Mouse (Mus musculus) midbrain, embryonic 10.5 days (tissue): ENCODE data around the gene Serpinb2. TPM values are rescaled to one million over a fixed set of nuclear protein-coding genes. Genes with fewer than 3 reads are reported as not detected.

Source experiments
- DNase-seq: peaks from one replicate; pipeline ENCODE4 v3.0.0-alpha.2; 2017; ENCODE audit warnings: low spot score
- H3K27ac ChIP-seq: fragments of 300-500 bp; sonication (generic); replicated peaks from 2 replicates; pipeline ENCODE4 v1.5.1; 2016; ENCODE audit warnings: mild to moderate bottlenecking
- H3K27me3 ChIP-seq: fragments of 300-500 bp; sonication (generic); 2 replicates; pipeline ENCODE4 v1.6.1; 2016; ENCODE audit warnings: low read depth, mild to moderate bottlenecking; ENCODE audit not compliant: poor library complexity, severe bottlenecking
- H3K36me3 ChIP-seq: fragments of 300-500 bp; sonication (generic); 2 replicates; pipeline ENCODE4 v1.6.1; 2016; ENCODE audit warnings: mild to moderate bottlenecking, moderate library complexity
- H3K4me1 ChIP-seq: fragments of 300-500 bp; sonication (generic); 2 replicates; pipeline ENCODE4 v1.6.1; 2016
- H3K4me3 ChIP-seq: fragments of 300-500 bp; sonication (generic); 2 replicates; pipeline ENCODE4 v1.5.1; 2016; ENCODE audit warnings: mild to moderate bottlenecking, moderate library complexity
- H3K9me3 ChIP-seq: fragments of 300-500 bp; sonication (generic); replicated peaks from 2 replicates; pipeline ENCODE4 v1.6.1; 2016; ENCODE audit warnings: mild to moderate bottlenecking
- WGBS: fragments of 180-500 bp; shearing (Covaris S2); methylation state at CpG from one replicate; pipeline ENCODE4 v1.1.7; 2016; 5-methylcytosine and 5-hydroxymethylcytosine counted together
- polyA plus RNA-seq: library from polyadenylated mRNA; unstranded; fragments of >200 nt; fragmentation: Nextera tagmentation; extraction: Ambion mirVana; gene quantifications from 2 replicates; pipeline ENCODE4 v1.2.1, GENCODE M21; 2016

The Serpinb2 gene
- polyA plus RNA-seq, result not detected in 2 replicates

GRCm38 (mm10) chr1:107511252-107511651, at the start of gene Serpinb2:
Gene Serpinb2, plus strand, starts transcription at chr1:107511423.
- Histone ChIP-seq H3K9me3 (no peaks in the 10 kb centered on the region), H3K27ac (no peak within 1 kb of the TSS), H3K4me1 (no peaks in the 10 kb centered on the region), H3K4me3 (no peak within 1 kb of the TSS), H3K27me3 (no peaks in the 10 kb centered on the region), H3K36me3 (no peaks in the 10 kb centered on the region)
- DNase-seq, result no peak
- 86% methylated on average over 5 of the region's 5 CpGs for WGBS

GRCm38 (mm10) chr1:107479909-107480308, 31.3 kb upstream of the Serpinb2 start:
- Histone ChIP-seq H3K4me1 (no peaks in the 10 kb centered on the region), H3K4me3 (no peak overlapping the region)
- DNase-seq, result no peak

GRCm38 (mm10) chr1:107481452-107481851, 29.8 kb upstream of the Serpinb2 start:
- Histone ChIP-seq H3K36me3 (no peaks in the 10 kb centered on the region), H3K4me1 (no peaks in the 10 kb centered on the region), H3K9me3 (no peaks in the 10 kb centered on the region), H3K27ac (no peak overlapping the region), H3K27me3 (no peaks in the 10 kb centered on the region), H3K4me3 (no peak overlapping the region)
- WGBS, result 33% methylated on average over 11 of the region's 11 CpGs
- peak; percentile 74 for DNase-seq

More at GRCm38 (mm10) chr1:107479909-107480308, 31.3 kb upstream of the Serpinb2 start:
- Histone ChIP-seq H3K9me3 (no peaks in the 10 kb centered on the region), H3K36me3 (no peaks in the 10 kb centered on the region), H3K27me3 (no peaks in the 10 kb centered on the region), H3K27ac (no peak overlapping the region)

- WGBS, result 74% methylated on average over 8 of the region's 8 CpGs
- H3K27me3 ChIP-seq, result no peaks in the 10 kb centered on the region
- H3K4me1 ChIP-seq, result no peaks in the 10 kb centered on the region
- H3K36me3 ChIP-seq, result no peaks in the 10 kb centered on the region
- H3K9me3 ChIP-seq, result no peaks in the 10 kb centered on the region
- no peak overlapping the region for H3K4me3 ChIP-seq
- no peak overlapping the region for H3K27ac ChIP-seq
- no peak for DNase-seq
Measured at GRCm38 (mm10) chr1:107489577-107489976, 21.6 kb upstream of the Serpinb2 start.

GRCm38 (mm10) chr1:107496789-107497188, 14.4 kb upstream of the Serpinb2 start:
- WGBS, result 85% methylated on average over 2 of the region's 2 CpGs

GRCm38 (mm10) chr1:107502025-107502424, 9.2 kb upstream of the Serpinb2 start:
- Histone ChIP-seq H3K9me3 (no peaks in the 10 kb centered on the region), H3K27ac (no peak overlapping the region), H3K4me3 (no peak overlapping the region), H3K4me1 (no peaks in the 10 kb centered on the region), H3K27me3 (no peaks in the 10 kb centered on the region), H3K36me3 (no peaks in the 10 kb centered on the region)
- no peak for DNase-seq

More at GRCm38 (mm10) chr1:107496789-107497188, 14.4 kb upstream of the Serpinb2 start:
- Histone ChIP-seq H3K36me3 (no peaks in the 10 kb centered on the region), H3K27ac (no peak overlapping the region), H3K4me1 (no peaks in the 10 kb centered on the region), H3K4me3 (no peak overlapping the region), H3K9me3 (no peaks in the 10 kb centered on the region), H3K27me3 (no peaks in the 10 kb centered on the region)
- DNase-seq, result no peak

- H3K36me3 ChIP-seq, result no peaks in the 10 kb centered on the region
- no peak overlapping the region for H3K27ac ChIP-seq
- H3K4me1 ChIP-seq, result no peaks in the 10 kb centered on the region
- DNase-seq, result no peak
- H3K4me3 ChIP-seq, result no peak overlapping the region
- H3K9me3 ChIP-seq, result no peaks in the 10 kb centered on the region
- no peaks in the 10 kb centered on the region for H3K27me3 ChIP-seq
- 82% methylated on average over 3 of the region's 3 CpGs for WGBS
Measured at GRCm38 (mm10) chr1:107503294-107503693, 7.9 kb upstream of the Serpinb2 start.

- Histone ChIP-seq H3K4me1 (no peaks in the 10 kb centered on the region), H3K27ac (no peak overlapping the region), H3K27me3 (no peaks in the 10 kb centered on the region), H3K36me3 (no peaks in the 10 kb centered on the region), H3K4me3 (no peak overlapping the region), H3K9me3 (no peaks in the 10 kb centered on the region)
- WGBS, result 86% methylated on average over 8 of the region's 8 CpGs
- no peak for DNase-seq
Measured at GRCm38 (mm10) chr1:107505898-107506562, 5.2 kb upstream of the Serpinb2 start.

- WGBS, result 71% methylated on average over 2 of the region's 2 CpGs
Measured at GRCm38 (mm10) chr1:107512194-107513138, 1.2 kb downstream of the Serpinb2 start.

GRCm38 (mm10) chr1:107513530-107513929, 2.3 kb downstream of the Serpinb2 start:
- Histone ChIP-seq H3K27me3 (no peaks in the 10 kb centered on the region), H3K27ac (no peak overlapping the region), H3K4me1 (no peaks in the 10 kb centered on the region), H3K9me3 (no peaks in the 10 kb centered on the region), H3K4me3 (no peak overlapping the region), H3K36me3 (no peaks in the 10 kb centered on the region)
- WGBS, result 93% methylated on average over 1 of the region's 1 CpGs
- no peak for DNase-seq

More at GRCm38 (mm10) chr1:107512194-107513138, 1.2 kb downstream of the Serpinb2 start:
- Histone ChIP-seq H3K27me3 (no peaks in the 10 kb centered on the region), H3K27ac (no peak overlapping the region), H3K36me3 (no peaks in the 10 kb centered on the region), H3K4me1 (no peaks in the 10 kb centered on the region), H3K9me3 (no peaks in the 10 kb centered on the region), H3K4me3 (no peak overlapping the region)
- DNase-seq, result no peak

GRCm38 (mm10) chr1:107515839-107516498, 4.7 kb downstream of the Serpinb2 start:
- H3K4me1 ChIP-seq, result no peaks in the 10 kb centered on the region
- H3K36me3 ChIP-seq, result no peaks in the 10 kb centered on the region
- no peak overlapping the region for H3K27ac ChIP-seq
- H3K4me3 ChIP-seq, result no peak overlapping the region
- DNase-seq, result no peak
- no peaks in the 10 kb centered on the region for H3K27me3 ChIP-seq
- 74% methylated on average over 2 of the region's 2 CpGs for WGBS
- no peaks in the 10 kb centered on the region for H3K9me3 ChIP-seq

- H3K36me3 ChIP-seq, result no peaks in the 10 kb centered on the region
- no peak overlapping the region for H3K4me3 ChIP-seq
- H3K4me1 ChIP-seq, result no peaks in the 10 kb centered on the region
- WGBS, result 82% methylated on average over 4 of the region's 4 CpGs
- no peak overlapping the region for H3K27ac ChIP-seq
- H3K9me3 ChIP-seq, result no peaks in the 10 kb centered on the region
- DNase-seq, result no peak
- H3K27me3 ChIP-seq, result no peaks in the 10 kb centered on the region
Measured at GRCm38 (mm10) chr1:107525592-107525991, 14.4 kb downstream of the Serpinb2 start.
